Mouse (Mus musculus) left cerebral cortex, postnatal 10 days (tissue): ENCODE measurements around the gene Spaca4. TPM values are rescaled to one million over a fixed set of nuclear protein-coding genes. Genes with fewer than 3 reads are reported as not detected.

Experiments used
- DNase-seq, 2 experiments: peaks; one replicate each; pipeline ENCODE4 v3.0.0; 2021 to 2022; ENCODE audit warnings: low spot score in 2 of 2, mixed read lengths in 1 of 2; ENCODE audit errors: extremely low spot score in 1 of 2
- intact Hi-C: fragments of 180-260 bp; cut with DNase I; formaldehyde crosslinking; loops from one replicate; pipeline ENCODE4 v1.15.1; 2025
- total RNA-seq, 2 experiments: library from RNA; stranded (reverse); gene quantifications; 2 replicates each; pipeline ENCODE4 v1.2.3; 2021

The Spaca4 gene
- total RNA-seq, 2 experiments from 2014 or later, result not detected

DNA sequence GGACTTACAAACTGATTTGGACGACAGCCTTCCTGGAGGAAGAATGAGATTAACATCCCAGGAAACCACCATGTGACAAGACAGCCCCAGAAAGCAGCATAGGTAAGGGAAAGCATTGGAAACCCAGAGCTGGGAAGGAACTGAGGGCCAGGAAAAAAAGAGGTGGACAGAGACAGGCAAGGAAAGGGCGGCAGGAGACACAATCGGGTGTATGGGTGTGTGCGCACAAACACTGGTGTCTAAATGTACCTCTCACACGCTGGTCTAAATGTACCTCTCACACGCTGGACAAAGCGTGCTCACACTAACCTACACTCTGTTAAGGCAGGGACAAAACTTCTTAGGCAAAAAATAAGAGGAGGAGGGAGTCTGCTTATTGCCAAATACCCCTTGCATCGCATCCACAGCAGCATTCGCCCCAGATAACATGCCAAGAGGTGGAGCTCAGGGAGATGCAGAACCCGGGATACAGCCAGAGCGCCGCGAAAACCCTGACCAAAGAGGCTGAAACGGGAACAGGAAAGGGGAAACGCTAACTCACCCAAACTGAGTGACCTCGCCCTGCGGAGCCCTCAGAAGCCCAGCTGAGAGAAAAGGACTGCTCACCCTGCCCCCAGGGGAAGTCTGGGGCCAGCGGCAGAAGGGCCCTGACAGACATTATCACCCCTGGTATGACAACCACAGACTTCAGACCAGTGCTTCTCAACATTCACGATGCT is 9.7 kb downstream of the Spaca4 start:
- intact Hi-C loops, result no loop called here
- no peak for DNase-seq

DNA sequence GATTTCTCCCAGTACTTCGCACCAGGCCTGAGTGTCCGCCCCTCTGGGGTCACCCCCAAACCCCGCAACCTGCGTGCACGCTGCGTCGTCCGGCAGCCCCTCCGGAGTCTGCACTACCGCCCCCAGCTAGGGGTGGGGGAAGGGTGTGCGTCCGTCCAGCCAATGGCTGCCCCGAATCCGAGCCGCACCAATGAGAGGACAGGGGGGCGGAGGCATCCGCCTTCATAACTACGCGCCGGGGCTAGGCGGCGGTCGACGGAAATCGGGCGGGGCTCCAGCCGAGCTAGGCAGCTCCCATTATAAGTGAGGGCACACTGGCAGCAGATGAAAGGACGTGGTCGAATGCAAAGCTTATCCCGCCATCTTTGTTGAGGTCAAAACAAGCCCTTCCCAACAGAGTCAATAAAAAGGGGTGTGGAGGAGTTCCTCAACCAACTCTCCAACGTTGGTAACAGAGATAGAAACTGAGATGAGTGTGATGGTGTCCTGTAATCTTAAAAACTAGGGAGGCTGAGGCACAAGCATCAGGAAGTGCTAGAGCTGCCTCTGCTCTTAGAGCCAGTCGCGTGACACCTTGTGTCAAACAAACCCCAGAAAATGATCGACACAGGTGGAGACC is 10.4 kb downstream of the Spaca4 start, which contains the start of gene Rpl18:
Gene Rpl18 (plus strand): TSS at position 368 of the 619 bp plus-strand sequence.
- intact Hi-C loops, result no loop called here
- peak; percentile 98 to 100 for DNase-seq

DNA sequence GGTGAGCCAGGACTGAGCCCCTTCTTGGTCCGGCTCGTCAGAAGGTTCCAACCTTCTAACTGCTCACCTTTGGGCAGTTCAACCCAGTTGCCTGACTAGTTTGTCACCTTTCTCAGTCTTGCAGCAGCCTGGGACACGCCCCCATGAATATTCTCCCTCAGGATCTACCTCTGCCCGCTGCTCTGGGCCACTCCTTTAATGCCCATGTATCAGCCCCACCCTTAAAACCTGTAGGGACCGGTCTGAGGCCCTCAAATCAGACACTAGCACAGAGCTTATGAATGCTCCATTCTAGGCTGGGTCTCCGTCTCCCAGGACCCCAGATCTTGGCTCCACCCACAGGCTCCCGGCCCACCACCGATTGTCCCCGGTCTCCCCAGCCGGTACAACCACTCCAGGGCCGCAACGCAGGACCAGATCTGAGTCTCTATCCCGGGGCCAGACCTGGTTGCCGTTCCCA is 11.0 kb downstream of the Spaca4 start:
- DNase-seq, result peak in 1 of 2 experiments; percentile 34
- intact Hi-C loops, result no loop called here

DNA sequence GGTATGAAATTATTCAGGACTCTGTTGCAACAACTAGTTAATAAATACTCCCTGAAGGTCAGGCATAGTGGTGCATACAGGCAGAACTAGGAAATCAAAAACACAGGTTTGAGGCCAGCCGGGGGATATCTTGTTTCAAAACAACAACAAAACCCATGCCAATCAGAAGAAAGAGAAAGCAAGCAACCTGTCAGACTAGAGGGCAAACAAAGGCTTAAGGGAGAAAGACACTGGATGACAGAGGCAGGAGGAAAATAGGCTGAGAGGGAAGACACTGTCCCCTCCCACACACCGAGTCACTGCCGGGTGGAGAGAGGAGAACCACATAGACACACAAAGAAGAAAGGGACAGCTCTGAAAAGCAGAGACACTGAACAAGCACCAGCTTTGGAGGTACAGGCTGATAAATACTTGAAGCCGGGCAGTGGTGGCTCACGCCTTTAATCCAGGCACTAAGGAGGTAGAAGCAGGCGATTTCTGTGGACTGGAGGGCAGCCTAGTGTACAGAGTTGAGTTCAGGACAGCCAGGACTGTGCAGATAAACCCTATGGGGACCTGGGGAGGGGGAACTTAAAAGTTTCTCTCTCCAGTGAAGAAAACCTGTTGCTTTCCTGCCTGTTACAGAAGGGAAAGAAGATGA is 11.6 kb downstream of the Spaca4 start:
- DNase-seq, result no peak
- intact Hi-C loops, result no loop called here

DNA sequence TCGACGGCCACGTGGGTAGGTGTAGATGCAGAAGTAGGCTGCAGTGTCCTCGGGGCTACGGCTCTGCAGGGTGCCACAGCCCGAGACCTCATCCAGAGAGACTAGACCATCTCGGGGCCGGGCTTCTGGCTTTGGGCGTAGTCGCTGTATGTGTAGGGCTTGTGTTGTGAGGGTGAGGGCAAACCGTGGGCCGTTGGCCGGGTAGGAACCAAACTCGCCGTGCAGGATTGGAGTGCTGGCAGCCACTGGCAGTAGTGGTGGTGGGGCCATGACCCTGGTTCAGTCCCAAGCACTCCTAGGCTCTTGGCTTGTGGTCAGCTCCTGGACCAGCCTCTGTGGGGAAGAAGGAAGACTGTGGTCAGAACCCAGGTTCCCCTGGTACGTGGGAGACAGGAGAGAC is 12.2 kb downstream of the Spaca4 start:
- peak in 1 of 2 experiments; percentile 48 for DNase-seq
- intact Hi-C loops, result no loop called here

DNA sequence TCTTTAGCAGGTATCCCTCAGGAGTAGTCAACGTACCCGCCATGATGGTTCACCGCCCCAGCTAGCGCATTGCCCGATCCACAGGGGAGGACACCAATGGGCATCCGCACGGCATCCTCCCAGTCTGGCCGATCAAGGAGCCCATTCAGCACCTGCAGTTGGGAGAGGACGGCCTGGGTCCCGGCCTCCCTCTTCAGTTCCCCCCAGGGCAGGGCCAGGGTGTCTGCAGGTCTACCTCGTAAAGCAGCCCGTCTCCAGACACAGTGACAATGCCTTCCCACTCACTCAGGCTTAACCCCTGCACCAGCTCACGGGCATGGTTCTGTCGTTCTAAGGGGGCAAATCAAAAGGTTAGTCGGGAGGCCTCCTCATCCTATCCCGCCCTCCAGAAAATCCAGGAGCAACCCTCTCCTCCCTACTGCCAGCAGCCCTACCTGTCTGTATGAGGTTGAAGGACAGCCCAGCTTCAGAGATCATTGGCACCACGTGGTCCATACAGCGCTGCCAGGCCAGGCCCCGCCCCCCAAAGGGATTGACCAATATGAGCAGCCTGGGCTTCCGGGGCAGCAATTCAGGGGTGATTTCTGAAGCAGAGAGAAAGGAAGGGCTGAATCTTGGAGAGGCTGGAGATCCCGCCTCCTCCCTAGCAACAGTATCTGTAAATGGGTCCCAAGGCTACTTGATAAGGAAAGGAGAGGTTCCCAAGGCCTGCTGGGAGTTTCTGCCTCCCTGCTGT is 13.4 kb downstream of the Spaca4 start:
- intact Hi-C loops, result no loop called here
- peak in 1 of 2 experiments; percentile 62 for DNase-seq

DNA sequence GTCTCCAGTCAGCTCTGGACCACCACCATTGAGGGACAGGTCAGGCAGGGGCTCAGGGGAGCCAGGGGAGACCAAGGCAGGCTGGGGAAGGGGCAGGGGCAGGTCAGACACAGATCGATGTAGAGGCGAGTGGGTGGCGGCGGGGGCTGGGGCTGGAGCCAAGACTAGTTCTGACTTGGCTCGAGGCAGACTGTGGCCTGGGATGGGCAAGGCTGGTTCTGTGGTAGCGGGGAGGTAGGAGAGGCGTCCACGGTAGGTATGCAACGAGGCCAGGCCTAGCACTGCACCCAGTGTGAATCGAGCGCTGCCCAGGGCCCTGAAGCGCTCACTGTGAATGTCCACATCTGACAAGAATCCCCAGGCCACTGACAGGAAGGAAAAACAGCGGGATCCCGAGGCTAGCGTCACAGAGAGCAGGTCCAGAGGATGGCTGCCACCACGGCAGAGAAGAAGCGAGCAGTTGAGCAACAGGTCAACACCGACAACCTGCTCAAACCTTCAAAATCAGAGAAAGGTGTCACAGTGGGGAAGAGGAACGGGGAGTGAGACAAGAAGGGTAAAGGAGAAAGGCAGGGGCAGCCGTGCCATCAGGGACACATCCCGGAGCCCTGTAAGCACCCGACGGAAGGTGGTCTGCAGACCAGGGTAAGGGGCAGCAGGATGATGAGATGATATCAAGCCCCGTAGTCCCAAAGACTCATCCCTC is 14.1 kb downstream of the Spaca4 start:
- DNase-seq, result peak in 1 of 2 experiments; percentile 50
- intact Hi-C loops, result no loop called here

DNA sequence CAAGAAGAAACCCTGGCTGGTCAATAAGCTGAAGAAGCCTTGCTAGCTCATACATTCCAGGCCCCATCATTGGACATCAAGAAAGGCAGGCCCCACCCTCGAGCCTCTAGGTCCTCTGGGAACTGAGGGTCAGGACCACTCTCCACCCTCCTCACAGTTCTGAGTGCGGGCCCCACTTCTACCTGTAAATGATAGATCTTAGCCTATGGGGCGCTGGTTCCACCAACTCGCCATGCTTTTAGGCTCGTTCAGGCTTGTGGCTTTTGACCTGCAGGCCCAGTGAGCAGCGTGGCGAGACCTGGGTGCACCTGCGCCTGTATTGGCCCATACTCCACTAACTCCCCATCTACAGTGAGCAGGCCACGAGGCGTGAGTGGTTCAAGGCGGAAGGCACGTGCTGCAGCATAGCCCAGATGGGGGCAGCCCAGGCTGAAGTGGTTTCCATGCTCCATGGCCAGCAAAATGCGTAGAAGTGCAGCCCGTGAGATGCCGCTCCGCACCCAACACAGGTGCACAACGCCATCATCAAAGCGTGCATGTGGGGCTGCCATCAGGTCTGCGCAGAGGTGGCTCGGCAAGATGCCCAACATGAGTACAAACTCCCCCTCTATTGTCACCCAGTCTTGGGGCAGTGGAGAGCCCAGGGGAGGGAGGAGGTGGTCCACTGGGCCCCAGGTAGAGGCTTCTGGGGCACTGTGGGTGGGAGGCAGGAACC is 15.0 kb downstream of the Spaca4 start:
- peak in 1 of 2 experiments; percentile 36 for DNase-seq
- intact Hi-C loops, result no loop called here

DNA sequence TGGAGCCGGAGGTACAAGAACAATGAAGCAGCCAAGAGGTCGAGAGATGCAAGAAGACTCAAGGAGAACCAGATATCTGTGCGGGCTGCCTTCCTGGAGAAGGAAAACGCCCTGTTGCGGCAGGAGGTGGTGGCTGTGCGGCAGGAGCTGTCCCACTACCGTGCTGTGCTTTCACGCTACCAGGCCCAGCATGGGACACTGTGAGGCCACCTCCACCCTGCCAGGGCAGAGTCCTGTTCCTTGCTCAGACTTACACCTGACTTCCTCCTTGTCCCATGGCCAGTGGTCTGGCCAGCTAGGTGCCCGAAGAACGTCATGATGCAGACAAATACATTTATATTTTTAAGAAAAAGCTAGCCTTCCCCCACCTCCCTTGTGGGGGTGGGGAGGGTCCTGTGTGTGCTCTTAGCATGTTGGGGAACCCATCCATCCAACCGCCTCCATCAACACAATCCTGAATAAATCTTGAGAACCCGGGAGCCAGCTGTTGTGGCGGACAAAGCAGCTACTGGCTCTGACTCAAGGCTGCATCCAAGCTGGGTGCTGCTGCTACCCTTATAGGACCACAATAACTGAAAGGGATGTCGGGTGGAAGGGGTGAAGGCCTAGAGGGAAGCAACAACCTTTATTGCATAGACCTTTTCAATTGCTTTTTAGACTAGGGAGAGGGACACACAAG is 15.8 kb downstream of the Spaca4 start:
- intact Hi-C loops, result no loop called here
- DNase-seq, result no peak

DNA sequence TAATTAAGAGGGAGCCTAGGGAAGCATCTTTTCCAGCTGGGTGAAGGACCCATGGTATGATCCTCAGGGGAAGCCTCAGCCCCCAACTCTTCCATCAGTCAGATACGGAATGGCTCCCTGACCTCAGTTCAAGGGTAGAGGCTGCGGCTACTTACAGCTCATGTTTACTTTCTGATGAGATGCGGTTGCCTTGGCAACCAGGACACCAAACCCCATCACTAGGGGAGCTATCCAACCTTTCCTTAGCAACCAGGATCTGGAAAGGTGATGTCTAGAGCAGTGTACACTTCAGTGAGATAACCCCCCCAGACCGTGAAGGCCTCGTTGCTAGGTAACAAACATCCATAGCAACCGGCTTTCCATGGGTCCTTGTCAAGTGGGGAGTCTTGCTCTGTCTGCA is 16.6 kb downstream of the Spaca4 start:
- intact Hi-C loops, result no loop called here
- DNase-seq, result no peak

DNA sequence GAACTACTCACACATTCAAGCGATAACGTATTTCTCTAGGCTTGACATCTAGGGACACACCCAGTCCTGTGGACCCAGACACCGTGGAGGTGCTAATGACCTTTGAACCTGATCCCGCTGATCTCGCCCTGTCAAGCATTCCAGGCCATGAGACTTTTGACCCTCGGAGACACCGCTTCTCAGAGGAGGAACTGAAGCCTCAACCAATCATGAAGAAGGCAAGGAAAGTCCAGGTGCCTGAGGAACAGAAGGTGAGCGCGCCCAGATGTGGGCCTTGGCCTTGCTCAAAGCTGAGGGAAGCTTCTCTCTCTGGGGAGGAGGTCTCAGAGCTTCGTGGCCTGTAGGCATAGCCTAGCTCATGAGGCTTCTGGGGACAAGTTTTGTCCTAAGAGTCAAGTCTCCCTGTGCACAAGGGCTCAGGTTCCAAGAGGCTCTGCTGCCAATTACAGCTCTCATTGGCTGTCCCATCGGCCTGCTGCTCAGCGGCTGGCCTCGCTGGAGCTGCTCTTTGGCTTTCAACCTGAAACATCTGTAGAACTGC is 17.3 kb downstream of the Spaca4 start:
- intact Hi-C loops, result no loop called here

DNA sequence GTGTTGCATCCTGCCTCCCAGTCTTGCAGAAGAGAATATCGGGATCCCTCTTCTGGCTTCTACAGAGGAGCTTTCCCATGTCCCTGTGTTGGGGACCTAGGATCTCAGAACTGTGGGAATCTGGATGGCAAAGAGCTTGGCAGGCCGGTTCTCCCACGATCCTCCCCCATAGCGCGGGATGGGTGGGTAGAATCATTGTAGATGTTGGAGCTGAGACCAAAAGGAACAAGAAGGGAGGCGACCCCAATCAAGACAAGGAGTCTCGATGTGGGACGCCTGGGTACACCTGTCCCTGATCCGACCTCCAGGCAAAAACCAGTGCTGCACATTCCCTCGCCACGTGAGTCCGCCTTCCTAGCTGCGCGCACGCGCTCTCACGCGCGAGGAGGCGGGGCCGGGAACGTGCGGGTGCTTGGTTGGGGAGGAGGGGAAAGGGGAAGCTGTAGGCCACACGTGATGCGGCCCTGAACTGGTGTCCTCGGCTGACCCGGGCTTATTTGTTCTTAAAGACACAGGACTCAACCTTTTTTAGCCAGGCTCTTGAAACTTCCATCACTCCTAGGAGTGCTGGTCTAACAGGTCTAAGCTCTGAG is 18.1 kb downstream of the Spaca4 start:
- DNase-seq, result peak; percentile 92 to 98
- intact Hi-C loops, result no loop called here

More for the DNA sequence above, 17.3 kb downstream of the Spaca4 start:
- no peak for DNase-seq

DNA sequence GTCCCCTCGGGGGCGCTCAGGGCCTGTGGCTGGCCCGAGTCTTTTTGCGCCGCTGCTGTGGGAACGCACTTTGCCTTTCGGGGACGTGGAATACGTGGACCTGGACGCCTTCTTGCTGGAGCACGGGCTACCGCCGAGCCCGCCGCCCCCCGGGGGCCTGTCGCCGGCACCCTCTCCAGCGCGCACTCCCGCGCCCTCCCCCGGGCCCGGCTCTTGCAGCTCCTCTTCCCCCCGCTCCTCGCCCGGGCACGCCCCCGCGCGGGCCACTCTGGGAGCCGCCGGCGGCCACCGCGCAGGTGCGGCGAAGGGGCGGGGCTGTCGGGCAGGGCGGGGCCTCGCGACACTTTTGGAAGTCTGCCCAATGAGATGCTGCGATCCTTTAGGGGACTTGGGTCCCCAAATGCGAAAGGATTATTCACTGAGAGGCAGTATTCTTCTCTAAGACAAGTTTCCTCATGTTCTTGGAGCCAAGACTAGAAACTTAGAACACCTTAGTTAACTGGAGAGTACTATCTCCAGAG is 18.8 kb downstream of the Spaca4 start:
- peak in 1 of 2 experiments; percentile 96 for DNase-seq
- intact Hi-C loops, result no loop called here

DNA sequence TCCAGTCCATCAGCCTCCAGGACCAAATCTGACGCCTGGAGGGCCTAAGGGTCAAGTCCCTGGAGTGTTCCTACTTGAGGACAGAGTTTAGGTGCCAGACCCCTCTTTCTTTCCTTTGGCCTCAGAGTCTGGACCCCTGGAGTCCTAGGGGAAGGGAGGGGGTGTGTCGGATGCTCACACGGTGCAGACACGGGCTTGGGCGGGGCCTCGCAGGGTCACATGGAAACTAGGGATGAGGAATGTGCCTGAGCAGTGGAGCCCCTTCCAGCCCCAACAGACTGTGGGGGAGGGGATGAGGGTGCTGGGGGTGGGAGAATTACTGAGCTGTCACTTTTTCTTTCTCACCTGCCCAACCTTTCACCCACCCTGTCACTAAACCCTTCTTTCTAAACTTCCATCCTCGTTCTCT is 19.7 kb downstream of the Spaca4 start:
- intact Hi-C loops, result no loop called here
- DNase-seq, result peak in 1 of 2 experiments; percentile 95

DNA sequence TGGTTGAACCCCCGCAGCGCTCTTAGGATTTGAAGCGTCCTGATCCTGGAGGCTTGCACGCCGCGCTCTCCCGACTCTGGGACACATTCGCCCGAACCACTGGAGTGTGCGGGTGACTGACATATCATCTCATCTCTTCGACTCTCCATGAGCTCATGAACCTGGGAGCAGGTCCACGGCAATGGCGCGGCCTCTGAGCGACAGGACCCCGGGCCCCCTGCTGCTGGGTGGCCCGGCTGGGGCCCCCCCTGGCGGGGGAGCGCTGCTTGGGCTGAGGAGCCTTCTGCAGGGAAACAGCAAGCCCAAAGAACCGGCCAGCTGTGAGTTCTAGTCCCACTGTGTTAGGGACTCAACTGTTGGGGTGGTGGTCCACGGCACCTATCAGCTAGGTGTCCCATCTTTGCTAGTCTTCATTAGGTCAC is 20.2 kb downstream of the Spaca4 start:
- intact Hi-C loops, result no loop called here
- DNase-seq, result peak in 1 of 2 experiments; percentile 71

DNA sequence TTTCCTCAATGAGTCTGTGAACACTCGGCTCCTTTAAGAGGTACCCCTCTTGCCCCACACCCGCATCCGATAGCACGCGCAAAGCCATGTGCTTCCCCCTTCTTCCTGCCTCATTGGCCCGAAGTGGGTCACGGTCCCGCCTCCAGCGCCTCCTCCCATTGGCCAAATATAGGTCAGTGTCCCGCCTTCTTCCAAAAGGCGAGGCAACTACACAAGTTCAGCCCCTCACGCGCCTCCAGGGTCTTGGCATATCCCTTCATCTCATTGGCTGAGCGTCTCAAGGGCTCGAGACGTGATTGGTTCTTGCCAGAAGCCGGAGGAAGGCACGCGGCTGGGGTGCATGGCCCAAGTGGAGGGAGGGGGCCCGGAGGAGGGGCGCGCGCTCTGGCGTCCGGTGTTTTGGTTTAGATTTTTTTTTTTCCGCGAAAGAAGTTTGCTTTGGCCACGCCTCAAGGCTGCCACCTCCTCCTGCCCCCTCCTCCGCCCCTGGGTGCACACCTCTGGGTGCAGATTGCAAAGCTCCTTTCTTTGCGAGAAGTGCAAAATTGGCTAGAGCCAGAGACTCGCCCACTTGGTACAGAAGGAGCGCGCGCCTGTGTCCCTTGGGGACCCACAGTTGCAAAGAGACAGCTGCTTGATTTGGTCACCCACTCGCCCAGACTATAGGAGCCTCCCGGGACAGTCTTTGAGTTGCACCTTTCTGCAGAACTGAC is 20.7 kb downstream of the Spaca4 start, which contains the start of gene Dbp:
Gene Dbp (plus strand): TSS at position 359 of the 713 bp plus-strand sequence.
- intact Hi-C loops, result no loop called here
- peak; percentile 99 to 100 for DNase-seq
